Mouse (Mus musculus) natural killer cell, adult 2 months (primary cell): Measurements from ENCODE around the gene Cand1.

ENCODE experiments used
- DNase-seq, 2 experiments: peaks; one replicate each; pipeline ENCODE4 v3.0.0; 2022; ENCODE audit warnings: low spot score in 2 of 2

Cand1 gene

DNA sequence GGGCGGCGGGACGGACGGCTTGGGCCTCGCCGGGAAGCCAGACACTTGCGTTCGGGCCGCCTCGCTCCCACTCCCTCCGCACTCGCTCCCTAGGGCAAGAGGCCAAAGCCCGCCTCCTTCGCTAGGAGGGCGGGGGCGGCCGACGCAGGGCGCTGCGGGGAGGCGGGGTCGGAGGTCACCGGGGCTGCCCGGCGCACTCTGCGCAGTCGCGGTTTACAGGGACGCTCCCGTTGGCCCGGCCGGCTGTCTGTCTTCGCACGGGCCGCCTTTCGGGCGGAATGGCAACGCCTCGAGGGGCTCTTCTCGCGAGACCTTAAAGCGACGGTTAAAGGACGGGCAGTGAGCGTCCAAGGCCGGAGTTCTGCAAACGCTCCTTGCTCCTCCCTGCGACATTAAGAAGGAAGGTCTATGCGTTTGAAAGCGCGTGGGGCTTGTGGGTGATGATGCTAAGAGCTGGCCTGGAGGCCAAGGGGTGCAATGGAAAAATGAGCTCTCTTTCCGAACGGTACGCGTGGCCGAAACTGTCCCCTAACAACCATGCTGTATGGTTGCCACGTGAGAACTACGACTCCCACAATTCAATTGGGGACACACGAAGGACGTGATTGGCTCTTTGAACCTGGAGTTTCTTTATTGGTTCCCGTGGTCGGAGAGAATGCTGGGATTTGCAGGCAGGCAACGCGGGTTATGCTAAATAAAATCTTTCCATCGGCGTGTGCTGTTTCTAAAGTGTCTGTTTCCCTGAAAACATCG lies at the start of gene Cand1:
Gene Cand1 (minus strand): TSS at position 87 of the 753 bp plus-strand sequence.
- peak; percentile 99 for DNase-seq

DNA sequence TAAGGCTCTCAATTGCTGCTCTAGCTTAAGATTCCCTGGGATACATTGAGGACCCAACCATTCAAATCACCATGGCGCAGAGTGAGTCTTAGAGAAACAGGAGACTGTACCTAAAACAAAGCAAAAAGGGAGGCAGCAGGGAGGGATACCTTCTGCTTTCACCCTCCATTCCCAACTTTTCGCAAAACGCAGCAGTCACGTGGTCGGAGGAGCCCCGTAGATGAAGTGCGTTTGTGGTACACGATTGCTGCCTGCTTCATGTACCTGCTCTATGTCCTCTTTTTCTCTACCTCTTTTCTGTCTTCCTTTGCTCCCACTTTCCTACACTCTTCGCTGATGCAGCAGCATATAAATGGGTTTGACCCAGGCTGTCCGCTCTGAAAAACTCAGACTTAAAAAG lies 39.0 kb upstream of the Cand1 start:
- no peak for DNase-seq

DNA sequence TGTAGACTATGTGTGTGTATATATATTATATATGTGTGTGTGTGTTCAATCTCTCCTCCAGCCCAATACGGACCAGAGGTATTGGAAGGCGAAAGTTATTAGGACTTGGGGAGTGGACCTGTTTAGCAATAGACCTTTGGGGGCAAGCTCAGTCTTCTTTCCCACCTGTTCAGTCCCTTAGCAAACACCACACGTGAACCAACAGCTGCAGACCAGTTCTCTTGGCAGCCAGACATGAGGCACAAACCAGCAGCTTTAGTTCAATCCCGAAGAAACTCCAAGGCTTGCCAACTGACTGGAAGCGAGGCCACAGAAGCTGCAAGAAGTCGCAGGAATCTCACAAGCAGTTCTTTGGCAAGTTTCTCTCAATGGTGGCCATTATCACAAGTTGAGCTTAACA lies 34.5 kb upstream of the Cand1 start:
- DNase-seq: no peak

DNA sequence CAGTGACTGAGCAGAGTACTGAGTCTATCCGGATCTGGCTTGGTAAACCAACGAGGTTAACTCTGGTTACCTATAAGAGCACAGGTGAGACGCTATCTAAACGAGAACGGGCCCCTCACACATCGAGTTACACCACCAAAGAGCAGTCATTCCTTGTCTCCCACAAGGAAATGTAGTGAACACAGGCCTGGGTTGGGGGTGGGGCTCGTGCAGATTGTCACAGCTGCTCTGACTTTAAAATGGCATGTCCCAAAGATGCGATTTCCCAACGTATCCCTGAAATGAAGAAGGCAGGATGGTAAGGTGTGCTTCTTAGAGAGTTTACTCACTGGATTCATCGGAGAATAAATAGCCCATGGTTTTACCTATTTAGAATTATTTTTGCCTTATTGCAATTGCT lies 32.7 kb upstream of the Cand1 start:
- DNase-seq: no peak

DNA sequence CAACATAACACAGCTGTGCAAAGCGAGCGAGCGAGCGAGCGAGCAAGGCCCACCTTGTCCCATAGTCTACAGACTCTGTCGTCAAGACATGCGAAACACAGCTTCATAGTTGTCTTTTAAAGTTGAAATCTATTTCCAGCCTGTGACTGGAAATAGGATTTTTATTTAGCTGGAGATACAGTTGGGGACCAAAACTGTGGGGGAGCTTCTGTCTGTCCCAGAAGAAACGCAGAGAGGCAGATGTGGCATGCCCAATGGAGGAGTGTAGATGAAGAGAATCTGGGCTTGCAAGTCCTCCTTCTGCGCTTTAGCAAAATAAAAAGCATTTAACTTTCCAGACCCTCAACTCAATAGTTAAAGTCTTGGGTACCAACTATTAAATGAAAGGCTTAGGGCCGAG lies 32.1 kb upstream of the Cand1 start:
- DNase-seq: no peak

DNA sequence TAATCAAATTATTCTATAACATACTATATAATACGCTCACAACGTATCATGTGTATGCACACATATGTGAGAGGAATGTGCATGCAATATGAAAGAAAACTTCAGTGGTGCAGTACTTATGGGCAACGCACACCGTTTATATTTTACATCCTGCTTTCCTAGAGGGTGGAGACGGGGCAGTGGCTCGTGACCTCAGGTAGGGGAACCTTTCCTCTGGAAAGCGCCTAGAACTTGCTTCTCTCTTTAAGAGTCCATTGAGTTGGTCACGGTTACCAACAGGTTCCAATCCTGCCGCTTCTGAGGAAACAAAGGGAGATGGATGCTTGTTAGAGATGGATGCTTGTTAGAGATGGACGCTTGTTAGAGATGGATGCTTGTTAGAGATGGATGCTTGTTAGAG lies 31.2 kb upstream of the Cand1 start:
- no peak for DNase-seq

DNA sequence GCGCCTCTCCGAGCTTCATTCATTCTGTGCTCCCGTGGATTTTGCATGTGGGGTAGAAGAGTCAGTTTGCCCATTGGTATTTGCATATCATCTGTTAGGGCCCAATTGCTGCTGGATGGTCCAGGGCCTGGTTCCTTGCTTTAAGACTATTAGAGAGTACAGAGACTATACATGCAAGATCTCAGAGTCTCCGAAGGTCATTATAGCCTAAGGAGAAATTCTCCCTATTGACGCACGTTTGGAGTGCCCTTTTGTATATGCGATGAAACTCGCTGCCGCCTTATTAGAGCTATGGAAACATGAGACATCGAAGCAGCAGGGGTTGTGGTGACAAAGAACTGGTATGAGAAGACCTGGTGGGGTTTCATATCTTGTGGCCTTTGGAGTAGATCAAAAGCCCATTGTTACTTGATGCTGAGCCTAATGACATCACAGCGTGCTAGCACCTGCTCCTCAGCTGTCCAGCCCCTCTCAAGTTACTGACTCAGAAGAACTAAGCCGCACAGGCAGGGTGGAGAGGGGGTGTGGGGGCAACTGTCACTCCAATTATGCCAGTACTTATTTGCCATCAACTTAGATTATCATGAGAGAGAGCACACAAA lies 30.6 kb upstream of the Cand1 start:
- no peak for DNase-seq

DNA sequence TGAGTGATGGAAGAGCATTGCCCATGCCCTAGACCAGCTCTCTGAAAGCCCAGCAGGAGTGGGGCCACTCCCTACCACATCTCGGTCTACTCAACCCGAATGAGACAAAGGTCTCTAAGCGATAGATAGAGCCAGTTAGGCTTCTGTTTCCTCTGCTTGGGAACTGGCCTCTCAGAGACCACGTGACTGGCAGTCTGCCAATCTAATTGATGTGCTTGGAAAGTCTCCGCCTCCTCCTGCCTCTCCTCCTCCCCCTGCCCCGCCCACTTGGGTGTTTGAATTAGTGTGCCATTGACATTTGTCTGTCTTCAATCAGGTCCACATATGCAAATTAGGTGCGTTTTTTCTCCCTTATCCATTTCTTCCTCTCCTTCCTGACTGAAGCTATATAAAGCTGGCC lies 24.9 kb upstream of the Cand1 start:
- DNase-seq: no peak

DNA sequence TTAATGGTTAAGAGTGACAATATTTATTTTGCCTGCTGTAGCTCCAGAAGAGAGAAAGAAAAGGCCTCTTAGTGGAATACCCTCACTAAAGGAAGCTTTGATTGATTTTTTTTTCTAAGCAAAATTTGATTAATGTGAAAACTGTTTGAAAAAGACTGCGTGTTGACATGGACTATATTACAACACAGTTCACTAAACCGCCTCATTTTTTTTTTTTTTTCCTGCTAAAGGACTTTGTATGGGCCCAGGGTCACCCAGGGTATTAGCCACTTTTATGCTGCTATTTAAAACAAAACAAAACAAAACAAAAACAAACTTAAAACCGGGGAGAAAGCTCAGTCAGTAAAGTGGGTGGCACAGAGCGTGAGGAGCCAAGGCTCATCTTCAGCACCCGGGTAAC lies 23.0 kb upstream of the Cand1 start:
- no peak for DNase-seq

DNA sequence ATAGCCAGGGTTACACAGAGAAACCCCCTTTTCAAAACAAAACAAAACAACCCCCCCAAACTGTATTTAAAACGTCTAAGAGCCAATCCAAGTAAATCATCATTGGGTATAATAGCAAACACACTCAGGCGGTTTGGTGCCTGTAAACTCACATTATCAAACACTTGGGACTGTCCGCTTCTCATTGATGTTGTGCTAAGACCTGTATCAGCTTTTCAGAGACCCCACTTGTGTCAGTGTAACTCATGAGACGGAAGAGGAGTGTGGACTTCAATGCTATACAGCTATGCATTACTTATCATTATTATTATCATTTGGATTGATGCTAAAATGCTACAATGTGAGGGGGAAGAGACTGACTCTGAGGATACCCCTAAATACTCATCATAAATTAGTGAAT lies 18.0 kb upstream of the Cand1 start:
- no peak for DNase-seq

DNA sequence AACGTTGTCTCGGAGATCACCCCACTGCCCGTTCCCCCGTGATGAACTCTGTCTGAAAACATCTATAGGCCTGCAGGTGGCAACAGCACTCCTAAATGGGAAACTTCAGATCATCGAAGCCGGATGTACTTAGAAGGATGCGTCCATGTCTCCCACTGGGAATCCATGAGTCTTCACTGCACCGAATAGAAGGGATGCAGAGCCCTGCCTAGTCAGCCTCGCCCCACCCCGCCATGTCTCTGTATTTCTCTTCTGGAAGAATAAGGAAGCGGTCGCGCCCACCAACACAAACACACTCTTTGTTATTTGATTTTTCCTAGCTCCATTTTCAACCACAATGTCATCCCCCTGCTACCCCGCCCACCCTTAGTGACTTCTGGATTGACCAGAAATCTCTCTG lies 4.3 kb upstream of the Cand1 start:
- no peak for DNase-seq

DNA sequence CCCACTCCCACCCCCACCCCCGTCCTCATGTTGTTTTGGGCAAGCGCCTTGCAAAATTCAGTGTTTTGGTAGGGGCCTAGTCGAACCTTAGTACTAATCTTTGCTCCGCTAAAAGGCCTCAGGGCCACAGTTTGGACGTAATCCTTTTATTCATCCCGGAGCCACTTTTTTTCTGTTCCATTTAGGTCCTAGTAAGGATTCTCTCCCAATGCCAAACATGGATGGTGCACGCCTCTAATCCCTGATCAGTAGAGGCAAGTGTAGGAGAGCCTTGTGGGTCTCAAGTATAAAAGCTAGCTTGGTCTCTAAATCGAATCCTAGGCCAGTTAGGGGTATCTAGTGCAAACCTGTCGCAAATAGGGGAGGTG lies 851 bp upstream of the Cand1 start:
- DNase-seq: no peak

DNA sequence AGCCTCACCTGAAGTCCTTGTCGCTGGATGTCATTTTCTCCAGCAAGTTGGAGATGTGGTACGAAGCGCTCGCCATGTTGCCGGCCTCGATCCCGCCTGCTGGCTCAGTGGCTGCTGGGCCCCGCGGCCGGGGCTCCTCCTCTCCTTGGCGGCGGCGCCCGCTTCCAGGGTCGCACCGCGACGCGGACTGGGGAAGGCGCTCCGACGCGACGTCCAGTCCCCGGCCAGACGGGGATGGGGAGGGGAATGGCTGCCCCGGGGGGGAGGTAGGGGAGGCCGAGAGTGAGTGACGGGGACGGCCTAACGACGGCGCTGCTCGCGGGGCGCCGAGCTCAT lies 254 bp downstream of the Cand1 start:
- no peak for DNase-seq

DNA sequence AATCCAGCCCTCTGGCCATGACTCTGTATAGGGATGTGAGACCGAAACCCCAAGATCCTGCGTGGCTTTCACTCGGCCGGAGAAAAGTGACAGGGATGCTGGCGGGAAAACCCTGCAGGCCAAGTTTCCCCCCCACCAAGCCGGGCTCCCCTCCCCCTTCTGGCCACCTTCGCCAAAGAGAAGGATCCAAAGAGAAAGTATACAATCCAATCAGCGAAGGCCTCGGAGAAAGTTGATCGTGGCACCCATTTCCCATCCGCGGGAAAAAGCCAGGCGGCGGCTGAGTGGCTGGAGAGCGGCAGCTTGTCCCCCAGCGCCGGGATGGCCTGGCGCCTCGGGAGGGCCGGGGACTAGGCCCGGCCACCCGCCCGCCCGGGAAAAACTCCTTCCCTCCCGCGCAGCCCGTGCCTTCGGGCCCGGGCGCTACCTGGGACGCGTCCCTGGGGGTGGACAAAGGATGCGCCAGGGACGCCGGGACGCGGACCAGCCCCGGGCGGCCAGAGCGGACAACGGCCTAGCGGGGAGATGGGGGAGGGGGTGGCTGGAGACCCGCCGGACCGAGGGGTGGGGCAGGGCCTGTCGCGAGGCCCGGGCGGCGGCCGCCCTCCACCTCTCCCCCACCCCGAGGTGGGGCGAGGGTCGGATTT lies 747 bp downstream of the Cand1 start:
- DNase-seq: peak; percentile 10 to 16

DNA sequence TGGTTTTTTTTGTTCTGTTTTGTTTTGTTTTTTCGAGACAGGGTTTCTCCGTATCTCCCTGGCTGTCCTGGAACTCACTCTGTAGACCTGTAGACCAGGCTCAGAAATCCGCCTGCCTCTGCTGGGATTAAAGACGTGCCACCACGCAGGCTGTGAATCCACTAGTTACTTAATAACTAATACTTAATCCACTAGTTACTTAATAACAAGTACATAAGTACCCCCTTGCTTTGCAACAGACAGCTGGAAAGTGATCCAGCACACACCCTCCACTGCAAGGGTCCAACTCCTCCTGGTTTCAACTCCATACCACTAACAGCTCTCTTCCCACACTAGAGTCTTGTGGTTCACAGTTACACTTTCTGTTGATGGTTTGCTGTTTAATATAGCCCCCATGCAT lies 8.3 kb downstream of the Cand1 start:
- no peak for DNase-seq

DNA sequence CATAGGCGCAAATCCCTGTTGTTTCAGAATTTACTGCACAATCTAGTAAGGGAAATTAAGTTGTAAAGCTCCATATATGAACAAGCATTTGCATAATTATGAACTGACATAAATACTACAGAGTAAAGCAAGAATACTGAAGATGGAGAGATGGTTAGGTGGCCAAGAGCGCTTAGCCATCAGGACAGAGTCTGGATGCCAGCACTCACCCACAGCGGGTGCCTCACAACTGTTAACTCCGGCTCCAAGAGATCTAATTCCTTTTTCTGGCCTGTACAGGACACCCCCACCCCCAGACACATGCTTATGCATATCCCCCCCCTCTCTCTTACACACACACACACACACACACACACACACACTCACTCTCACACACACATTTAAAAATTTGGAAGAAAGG lies 9.2 kb downstream of the Cand1 start:
- DNase-seq: no peak

DNA sequence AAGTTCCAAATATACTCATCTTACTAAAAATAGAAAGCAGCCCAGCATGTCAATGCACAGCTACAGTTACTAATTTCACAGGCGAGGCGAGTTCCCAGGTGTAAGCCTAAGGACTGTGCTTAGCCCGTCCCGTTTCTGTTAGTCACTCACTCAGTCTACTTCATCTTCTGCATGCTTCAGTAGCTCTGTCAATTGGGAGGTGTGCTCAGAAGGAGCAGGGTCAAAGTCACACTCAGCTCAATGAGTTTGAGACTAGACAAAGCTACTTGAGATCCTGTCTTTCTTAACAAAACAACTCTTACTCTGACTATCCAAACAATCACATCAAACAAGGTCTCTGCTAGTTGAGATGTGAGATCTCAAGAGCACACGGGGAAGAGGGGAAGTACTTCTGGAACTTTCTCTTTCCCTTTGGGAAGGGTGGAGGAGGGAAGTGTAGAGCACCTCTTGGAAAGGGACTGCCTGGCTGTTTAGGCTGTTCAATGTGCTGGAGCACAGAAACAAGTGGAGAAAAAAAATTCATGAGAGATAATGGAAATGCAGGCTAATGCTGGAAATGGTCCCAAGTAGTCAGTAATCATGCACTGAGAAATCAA lies 9.7 kb downstream of the Cand1 start:
- no peak for DNase-seq

DNA sequence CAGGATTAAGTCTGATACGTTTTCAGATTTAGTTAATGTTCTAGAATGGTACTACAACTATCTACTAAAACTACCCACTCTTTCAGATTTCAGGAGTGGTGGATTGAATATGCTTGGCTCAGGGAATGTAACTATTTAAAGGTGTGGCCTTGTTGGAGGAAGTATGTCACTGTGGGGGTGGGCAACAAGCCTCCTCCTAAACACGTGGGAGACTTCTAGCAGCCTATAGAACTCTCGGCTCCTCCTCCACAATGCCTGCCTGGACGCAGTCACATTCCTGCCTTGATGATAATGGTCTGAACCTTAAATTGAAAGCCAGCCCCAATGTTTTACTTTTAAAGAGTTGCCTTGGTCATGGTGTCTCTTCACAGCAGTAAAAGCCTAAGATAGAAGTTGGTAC lies 16.2 kb downstream of the Cand1 start:
- DNase-seq: no peak

DNA sequence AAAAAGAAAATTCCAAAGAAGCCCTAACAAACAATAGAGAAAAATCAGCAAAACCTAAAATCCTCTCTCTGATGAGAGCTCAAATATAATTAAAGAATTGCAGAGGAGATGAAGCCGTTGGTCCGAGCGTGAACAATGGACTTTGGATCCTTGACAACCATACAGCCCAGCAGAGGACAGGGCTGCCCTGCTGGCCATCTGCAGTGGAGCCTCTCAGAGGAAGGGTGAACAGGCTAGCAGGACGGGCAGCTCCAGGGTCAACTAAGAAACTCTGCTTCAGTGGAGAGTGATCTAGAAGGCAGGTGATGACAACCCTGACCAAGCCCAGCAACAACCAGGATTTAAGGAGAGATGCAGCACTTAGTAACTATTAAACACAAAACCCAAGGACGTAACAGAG lies 18.2 kb downstream of the Cand1 start:
- DNase-seq: no peak

DNA sequence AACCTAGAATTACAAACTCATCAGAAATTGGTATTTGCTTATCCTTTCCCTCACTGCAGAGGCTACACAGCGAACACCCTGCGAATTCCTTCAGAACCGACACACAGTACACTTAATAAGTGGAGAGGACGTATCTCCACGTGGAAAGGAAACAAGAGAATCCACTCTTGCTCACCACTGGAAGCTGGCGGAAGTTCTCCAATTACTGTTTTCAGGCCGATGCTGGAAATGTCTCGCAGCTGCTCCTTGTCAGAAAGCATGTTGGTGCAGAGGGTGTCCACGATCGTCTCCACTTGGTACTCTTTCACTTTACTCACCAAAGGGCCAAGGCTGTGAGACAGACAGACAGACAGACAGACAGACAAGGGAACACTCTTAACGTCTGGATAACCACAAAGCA lies 20.4 kb downstream of the Cand1 start:
- DNase-seq: no peak

DNA sequence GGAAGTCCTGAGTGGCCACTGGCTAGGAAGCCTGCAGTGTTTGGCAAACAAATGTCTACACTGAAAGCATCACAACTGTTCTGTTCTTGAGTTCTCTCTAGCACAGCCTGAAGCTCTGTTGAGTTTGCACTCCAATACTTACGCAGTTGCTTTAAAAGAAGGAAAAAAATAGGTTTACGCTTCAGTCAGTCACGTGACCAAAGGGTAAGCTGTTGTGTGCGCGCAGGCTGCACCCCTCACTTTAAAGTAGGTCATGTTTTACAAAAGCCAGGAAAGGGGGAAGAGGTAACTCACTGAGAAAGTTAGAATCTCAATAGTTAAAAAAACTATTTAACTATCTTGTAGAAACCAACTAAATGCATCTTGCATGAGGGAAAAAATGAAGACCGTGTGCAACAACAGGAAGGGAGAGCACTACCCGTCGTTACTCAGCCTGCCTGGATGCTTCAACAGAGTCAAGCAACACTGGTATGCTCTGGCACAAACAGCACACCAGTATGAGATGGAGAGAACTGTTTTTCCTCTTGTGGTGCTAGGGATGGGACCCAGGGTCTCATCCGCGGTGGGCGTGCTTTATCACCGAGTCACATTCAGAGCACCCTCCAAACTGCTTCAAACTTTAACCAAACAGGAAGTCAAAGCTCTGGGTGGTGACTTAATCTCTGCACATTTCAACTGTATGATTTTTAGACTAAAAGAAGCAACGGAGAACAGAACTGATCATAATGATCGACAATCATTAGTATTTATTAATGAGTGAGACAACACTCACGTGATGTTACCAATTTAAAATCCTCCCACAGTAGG lies 21.4 kb downstream of the Cand1 start:
- no peak for DNase-seq

DNA sequence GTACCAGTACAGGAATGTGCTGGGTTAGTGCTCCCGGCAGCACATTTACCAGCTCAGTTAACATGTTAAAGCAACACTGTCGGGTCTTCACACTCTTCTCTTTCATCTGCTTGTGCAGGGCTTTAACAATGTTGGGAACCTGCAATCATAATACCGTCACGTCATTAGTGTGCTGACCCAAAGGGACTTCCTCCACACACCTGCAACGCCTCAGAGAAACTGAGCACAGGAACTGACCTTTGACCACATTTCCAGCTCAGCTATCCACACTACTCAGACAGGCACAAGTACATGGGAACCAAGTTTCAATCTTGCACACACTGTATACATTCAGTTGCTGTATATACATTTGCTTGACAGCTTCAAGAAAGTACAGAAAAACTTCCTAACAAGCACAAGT lies 27.4 kb downstream of the Cand1 start:
- DNase-seq: no peak
